Mouse (Mus musculus): ENCODE data around the gene Tm9sf2. TPM values are rescaled to one million over a fixed set of nuclear protein-coding genes. Genes with fewer than 3 reads are reported as not detected.

Gene Tm9sf2
- polyA plus RNA-seq, 1 experiment from 2014 or later = 115 TPM

GRCm38 (mm10) chr14:122160916-122161315 is 54.1 kb downstream of the Tm9sf2 start:
- H3K27me3 ChIP-seq (ENCODE audit: low read depth, poor library complexity, severe bottlenecking) = no peaks in the 10 kb centered on the region
- H3K4me3 ChIP-seq = no peak overlapping the region
- WGBS = 100% methylated on average over 1 of the region's 1 CpGs
- no peak for DNase-seq (ENCODE audit: low spot score)
- no peak overlapping the region for H3K27ac ChIP-seq
- peaks cover 63% of the 10 kb centered on the region for H3K36me3 ChIP-seq
- no peaks in the 10 kb centered on the region for H3K4me1 ChIP-seq
- H3K9me3 ChIP-seq (replicated peaks) = no peaks in the 10 kb centered on the region

GRCm38 (mm10) chr14:122168912-122169311 is 62.1 kb downstream of the Tm9sf2 start:
- no peaks in the 10 kb centered on the region for H3K27me3 ChIP-seq (ENCODE audit: low read depth, poor library complexity, severe bottlenecking)
- H3K9me3 ChIP-seq (replicated peaks) = no peaks in the 10 kb centered on the region
- no peak for DNase-seq (ENCODE audit: low spot score)
- no peaks in the 10 kb centered on the region for H3K4me1 ChIP-seq
- H3K4me3 ChIP-seq = no peak overlapping the region
- no peak overlapping the region for H3K27ac ChIP-seq
- H3K36me3 ChIP-seq = peaks cover 5% of the 10 kb centered on the region
- WGBS = 88% methylated on average over 7 of the region's 7 CpGs

- Histone ChIP-seq H3K27me3 (ENCODE audit: low read depth, poor library complexity, severe bottlenecking) (no peaks in the 10 kb centered on the region), H3K27ac (no peak overlapping the region), H3K9me3 (replicated peaks) (no peaks in the 10 kb centered on the region), H3K4me1 (no peaks in the 10 kb centered on the region), H3K4me3 (no peak overlapping the region), H3K36me3 (no peaks in the 10 kb centered on the region)
- no peak for DNase-seq (ENCODE audit: low spot score)
- WGBS = 83% methylated on average over 7 of the region's 7 CpGs
Observed at GRCm38 (mm10) chr14:122170202-122170781, 63.5 kb downstream of the Tm9sf2 start.

- Histone ChIP-seq H3K4me3 (no peak overlapping the region), H3K4me1 (no peaks in the 10 kb centered on the region), H3K36me3 (no peaks in the 10 kb centered on the region), H3K9me3 (replicated peaks) (no peaks in the 10 kb centered on the region), H3K27me3 (ENCODE audit: low read depth, poor library complexity, severe bottlenecking) (no peaks in the 10 kb centered on the region), H3K27ac (no peak overlapping the region)
- DNase-seq (ENCODE audit: low spot score) = no peak
- WGBS = 84% methylated on average over 7 of the region's 7 CpGs
Observed at GRCm38 (mm10) chr14:122171031-122171430, 64.2 kb downstream of the Tm9sf2 start.

GRCm38 (mm10) chr14:122176263-122176798 is 69.5 kb downstream of the Tm9sf2 start:
- 89% methylated on average over 14 of the region's 14 CpGs for WGBS
- no peak overlapping the region for H3K4me3 ChIP-seq
- DNase-seq (ENCODE audit: low spot score) = no peak
- no peak overlapping the region for H3K27ac ChIP-seq
- peaks cover 8% of the 10 kb centered on the region for H3K4me1 ChIP-seq
- no peaks in the 10 kb centered on the region for H3K27me3 ChIP-seq (ENCODE audit: low read depth, poor library complexity, severe bottlenecking)
- H3K9me3 ChIP-seq (replicated peaks) = no peaks in the 10 kb centered on the region
- no peaks in the 10 kb centered on the region for H3K36me3 ChIP-seq

GRCm38 (mm10) chr14:122179262-122179661 is 72.4 kb downstream of the Tm9sf2 start:
- 60% methylated on average over 16 of the region's 16 CpGs for WGBS
- no peaks in the 10 kb centered on the region for H3K27me3 ChIP-seq (ENCODE audit: low read depth, poor library complexity, severe bottlenecking)
- H3K27ac ChIP-seq = no peak overlapping the region
- H3K4me1 ChIP-seq = peaks cover 18% of the 10 kb centered on the region
- no peaks in the 10 kb centered on the region for H3K36me3 ChIP-seq
- no peaks in the 10 kb centered on the region for H3K9me3 ChIP-seq (replicated peaks)
- no peak for DNase-seq (ENCODE audit: low spot score)
- H3K4me3 ChIP-seq = no peak overlapping the region

GRCm38 (mm10) chr14:122181078-122181814 is 74.4 kb downstream of the Tm9sf2 start, which contains the start of gene Clybl:
Gene Clybl, plus strand, starts transcription at chr14:122181704.
- Histone ChIP-seq H3K27ac (peak within 1 kb of the TSS; percentile 93), H3K9me3 (replicated peaks) (no peaks in the 10 kb centered on the region), H3K4me3 (peak within 1 kb of the TSS; percentile 80), H3K36me3 (no peaks in the 10 kb centered on the region), H3K27me3 (ENCODE audit: low read depth, poor library complexity, severe bottlenecking) (no peaks in the 10 kb centered on the region), H3K4me1 (peaks cover 18% of the 10 kb centered on the region)
- 3% methylated on average over 45 of the region's 45 CpGs for WGBS
- DNase-seq (ENCODE audit: low spot score) = peak; percentile 99

- Histone ChIP-seq H3K36me3 (no peaks in the 10 kb centered on the region), H3K4me3 (peak overlapping the region; percentile 80), H3K27ac (peak overlapping the region; percentile 93), H3K9me3 (replicated peaks) (no peaks in the 10 kb centered on the region), H3K4me1 (peaks cover 18% of the 10 kb centered on the region), H3K27me3 (ENCODE audit: low read depth, poor library complexity, severe bottlenecking) (no peaks in the 10 kb centered on the region)
- no peak for DNase-seq (ENCODE audit: low spot score)
- 2% methylated on average over 12 of the region's 12 CpGs for WGBS
Observed at GRCm38 (mm10) chr14:122181815-122182157, 74.9 kb downstream of the Tm9sf2 start.

GRCm38 (mm10) chr14:122182220-122182619 is 75.4 kb downstream of the Tm9sf2 start:
- 80% methylated on average over 6 of the region's 6 CpGs for WGBS
- Histone ChIP-seq H3K9me3 (replicated peaks) (no peaks in the 10 kb centered on the region), H3K36me3 (no peaks in the 10 kb centered on the region), H3K27me3 (ENCODE audit: low read depth, poor library complexity, severe bottlenecking) (no peaks in the 10 kb centered on the region), H3K27ac (peak overlapping the region; percentile 93; the same call in 1 of the 2 replicates), H3K4me1 (peaks cover 18% of the 10 kb centered on the region), H3K4me3 (peak overlapping the region; percentile 80)
- DNase-seq (ENCODE audit: low spot score) = no peak

- no peak overlapping the region for H3K4me3 ChIP-seq
- 91% methylated on average over 11 of the region's 11 CpGs for WGBS
- H3K9me3 ChIP-seq (replicated peaks) = no peaks in the 10 kb centered on the region
- peaks cover 20% of the 10 kb centered on the region for H3K4me1 ChIP-seq
- no peaks in the 10 kb centered on the region for H3K36me3 ChIP-seq
- H3K27ac ChIP-seq = no peak overlapping the region
- H3K27me3 ChIP-seq (ENCODE audit: low read depth, poor library complexity, severe bottlenecking) = no peaks in the 10 kb centered on the region
- DNase-seq (ENCODE audit: low spot score) = no peak
Observed at GRCm38 (mm10) chr14:122183974-122184373, 77.1 kb downstream of the Tm9sf2 start.

GRCm38 (mm10) chr14:122188250-122188649 is 81.4 kb downstream of the Tm9sf2 start:
- Histone ChIP-seq H3K4me1 (peaks cover 7% of the 10 kb centered on the region), H3K4me3 (no peak overlapping the region), H3K27me3 (ENCODE audit: low read depth, poor library complexity, severe bottlenecking) (no peaks in the 10 kb centered on the region), H3K36me3 (no peaks in the 10 kb centered on the region), H3K9me3 (replicated peaks) (no peaks in the 10 kb centered on the region), H3K27ac (no peak overlapping the region)
- no peak for DNase-seq (ENCODE audit: low spot score)
- 88% methylated on average over 5 of the region's 5 CpGs for WGBS

- no peak for DNase-seq (ENCODE audit: low spot score)
- WGBS = 83% methylated on average over 5 of the region's 5 CpGs
Observed at GRCm38 (mm10) chr14:122189901-122190300, 83.1 kb downstream of the Tm9sf2 start.

GRCm38 (mm10) chr14:122190527-122190926 is 83.7 kb downstream of the Tm9sf2 start:
- Histone ChIP-seq H3K9me3 (replicated peaks) (no peaks in the 10 kb centered on the region), H3K27me3 (ENCODE audit: low read depth, poor library complexity, severe bottlenecking) (no peaks in the 10 kb centered on the region), H3K4me1 (peaks cover 7% of the 10 kb centered on the region), H3K27ac (no peak overlapping the region), H3K36me3 (no peaks in the 10 kb centered on the region), H3K4me3 (no peak overlapping the region)
- DNase-seq (ENCODE audit: low spot score) = no peak
- WGBS = 35% methylated on average over 2 of the region's 2 CpGs

More at GRCm38 (mm10) chr14:122189901-122190300, 83.1 kb downstream of the Tm9sf2 start:
- H3K36me3 ChIP-seq = no peaks in the 10 kb centered on the region
- H3K4me1 ChIP-seq = peaks cover 7% of the 10 kb centered on the region
- no peak overlapping the region for H3K4me3 ChIP-seq
- H3K27me3 ChIP-seq (ENCODE audit: low read depth, poor library complexity, severe bottlenecking) = no peaks in the 10 kb centered on the region
- no peaks in the 10 kb centered on the region for H3K9me3 ChIP-seq (replicated peaks)
- no peak overlapping the region for H3K27ac ChIP-seq

All from limb, embryonic 10.5 days (tissue).